Mouse (Mus musculus): ENCODE measurements around the gene Arcn1. TPM values are rescaled to one million over a fixed set of nuclear protein-coding genes. Genes with fewer than 3 reads are reported as not detected.
"Not testable (repeated sequence)": the region's sequence is repeated elsewhere in the genome, so short reads cannot be mapped to it uniquely, and the experiment has no call there.

Gene Arcn1
- polyA plus RNA-seq, 1 experiment from 2014 or later, result 154 TPM

GRCm38 (mm10) chr9:44792842-44793241, 25.2 kb upstream of the Arcn1 start:
- 80% methylated on average over 9 of the region's 9 CpGs for WGBS
- Histone ChIP-seq H3K27me3 (ENCODE audit: insufficient read depth, poor library complexity, severe bottlenecking) (peaks cover 13% of the 10 kb centered on the region), H3K4me3 (no peak overlapping the region), H3K27ac (no peak overlapping the region), H3K9me3 (no peaks in the 10 kb centered on the region), H3K36me3 (peaks cover 52% of the 10 kb centered on the region), H3K4me1 (replicated peaks) (no peaks in the 10 kb centered on the region)
- no peak for DNase-seq (ENCODE audit: low spot score)

GRCm38 (mm10) chr9:44772750-44773651, 5.4 kb upstream of the Arcn1 start:
- H3K27me3 ChIP-seq (ENCODE audit: insufficient read depth, poor library complexity, severe bottlenecking), result no peaks in the 10 kb centered on the region
- H3K4me3 ChIP-seq, result peak overlapping the region; percentile 72
- under 1% methylated on average over 41 of the region's 41 CpGs for WGBS
- H3K4me1 ChIP-seq (replicated peaks), result peaks cover 7% of the 10 kb centered on the region
- DNase-seq (ENCODE audit: low spot score), result peak; percentile 93
- peak overlapping the region; percentile 89 for H3K27ac ChIP-seq
- peaks cover 24% of the 10 kb centered on the region for H3K36me3 ChIP-seq
- H3K9me3 ChIP-seq, result no peaks in the 10 kb centered on the region

GRCm38 (mm10) chr9:44772392-44772749, 4.7 kb upstream of the Arcn1 start:
- DNase-seq (ENCODE audit: low spot score), result no peak
- Histone ChIP-seq H3K9me3 (no peaks in the 10 kb centered on the region), H3K36me3 (peaks cover 24% of the 10 kb centered on the region), H3K27ac (no peak overlapping the region), H3K27me3 (ENCODE audit: insufficient read depth, poor library complexity, severe bottlenecking) (no peaks in the 10 kb centered on the region), H3K4me1 (replicated peaks) (peaks cover 7% of the 10 kb centered on the region), H3K4me3 (peak overlapping the region; percentile 72)
- WGBS, result 22% methylated on average over 5 of the region's 5 CpGs

GRCm38 (mm10) chr9:44771376-44771775, 3.7 kb upstream of the Arcn1 start:
- peaks cover 13% of the 10 kb centered on the region for H3K4me1 ChIP-seq (replicated peaks)
- DNase-seq (ENCODE audit: low spot score), result no peak
- no peaks in the 10 kb centered on the region for H3K9me3 ChIP-seq
- H3K27me3 ChIP-seq (ENCODE audit: insufficient read depth, poor library complexity, severe bottlenecking), result no peaks in the 10 kb centered on the region
- H3K27ac ChIP-seq, result no peak overlapping the region
- peaks cover 20% of the 10 kb centered on the region for H3K36me3 ChIP-seq
- no peak overlapping the region for H3K4me3 ChIP-seq
- 93% methylated on average over 5 of the region's 5 CpGs for WGBS

DNA sequence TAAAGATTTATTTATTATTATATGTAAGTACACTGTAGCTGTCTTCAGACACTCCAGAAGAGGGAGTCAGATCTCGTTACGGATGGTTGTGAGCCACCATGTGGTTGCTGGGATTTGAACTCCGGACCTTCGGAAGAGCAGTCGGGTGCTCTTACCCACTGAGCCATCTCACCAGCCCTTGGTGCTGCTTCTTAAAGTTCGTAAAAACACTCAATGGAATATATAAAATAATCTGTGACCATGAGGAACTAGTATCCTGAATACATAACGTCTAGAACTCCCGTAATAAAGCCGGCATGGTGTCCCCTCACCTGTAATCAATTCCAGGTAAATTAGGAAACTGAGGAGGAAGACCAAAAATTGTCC, 367 bp upstream of the Arcn1 start:
- not testable (repeated sequence) for H3K27me3 ChIP-seq (ENCODE audit: insufficient read depth, poor library complexity, severe bottlenecking); H3K9me3 ChIP-seq; H3K36me3 ChIP-seq; DNase-seq (ENCODE audit: low spot score)
- Histone ChIP-seq H3K27ac (peak overlapping the region; percentile 97; the same call in 1 of the 2 replicates), H3K4me3 (peak overlapping the region; percentile 100), H3K4me1 (replicated peaks) (peaks cover 22% of the 10 kb centered on the region)
- WGBS, result 37% methylated on average over 9 of the region's 9 CpGs

DNA sequence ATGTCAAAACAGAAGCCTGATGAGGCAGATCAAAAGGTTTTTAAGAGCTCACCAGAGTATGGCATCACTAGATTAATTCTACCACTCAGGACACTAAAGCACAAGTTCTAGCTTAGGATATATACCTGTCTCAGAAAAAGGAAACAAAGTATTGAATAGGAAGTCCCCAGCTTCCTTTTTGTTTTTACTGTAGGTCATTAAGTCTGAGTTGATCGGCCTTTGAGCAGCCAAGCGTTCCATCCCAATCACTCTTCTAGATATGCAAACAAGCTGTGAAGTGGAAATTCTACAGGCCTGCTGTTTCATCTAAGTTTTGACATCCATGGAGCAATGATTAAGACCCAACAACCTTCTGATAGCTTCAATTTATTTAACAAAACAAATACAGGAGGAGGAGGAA, 6.8 kb downstream of the Arcn1 start:
- 85% methylated on average over 2 of the region's 2 CpGs for WGBS
- Histone ChIP-seq H3K4me1 (replicated peaks) (peaks cover 11% of the 10 kb centered on the region), H3K4me3 (no peak overlapping the region), H3K9me3 (no peaks in the 10 kb centered on the region), H3K27me3 (ENCODE audit: insufficient read depth, poor library complexity, severe bottlenecking) (no peaks in the 10 kb centered on the region), H3K36me3 (peaks cover 53% of the 10 kb centered on the region), H3K27ac (no peak overlapping the region)
- no peak for DNase-seq (ENCODE audit: low spot score)

GRCm38 (mm10) chr9:44748473-44748872, 19.2 kb downstream of the Arcn1 start:
- Histone ChIP-seq H3K4me1 (replicated peaks) (no peaks in the 10 kb centered on the region), H3K4me3 (no peak overlapping the region), H3K27me3 (ENCODE audit: insufficient read depth, poor library complexity, severe bottlenecking) (no peaks in the 10 kb centered on the region), H3K9me3 (no peaks in the 10 kb centered on the region), H3K27ac (no peak overlapping the region), H3K36me3 (peaks cover 100% of the 10 kb centered on the region)
- WGBS, result 86% methylated on average over 7 of the region's 7 CpGs
- DNase-seq (ENCODE audit: low spot score), result no peak

DNA sequence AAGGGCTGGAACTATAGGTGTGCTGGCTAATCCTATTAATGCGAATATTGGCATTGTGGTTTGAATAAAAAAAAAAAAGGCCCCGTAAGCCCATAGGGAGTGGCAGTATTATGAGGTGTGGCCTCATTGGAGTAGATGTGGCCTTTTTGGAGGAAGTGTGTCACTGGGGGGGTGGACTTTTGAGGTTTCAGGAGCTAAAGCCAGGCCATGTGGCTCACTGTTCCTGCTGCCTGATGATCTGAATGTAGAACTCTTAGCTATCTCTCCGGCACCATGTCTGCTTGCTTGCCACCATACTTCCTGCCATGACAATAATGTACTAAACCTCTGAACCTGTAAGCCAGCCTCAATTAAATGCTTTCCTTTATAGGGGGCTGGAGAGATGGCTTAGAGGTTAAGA, 20.3 kb downstream of the Arcn1 start:
- peaks cover 100% of the 10 kb centered on the region for H3K36me3 ChIP-seq

DNA sequence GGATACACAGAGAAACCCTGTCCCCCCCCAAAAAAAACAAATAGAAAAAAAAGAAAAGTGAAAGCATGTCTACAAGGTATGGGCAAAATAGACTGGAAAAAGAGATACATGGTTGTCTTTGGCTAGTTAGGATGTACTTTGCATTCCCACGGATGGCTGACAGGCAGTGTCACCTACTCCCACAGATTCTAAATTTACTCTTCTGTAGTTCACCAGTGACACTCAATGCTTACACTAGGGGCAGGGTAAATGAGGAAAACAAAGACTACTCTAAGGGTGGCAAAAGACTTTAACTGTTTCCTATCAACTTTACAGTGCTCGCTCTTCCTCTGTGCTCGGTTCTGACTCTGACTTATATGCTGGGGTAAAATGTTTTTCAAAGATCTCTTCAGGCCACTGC, 21.0 kb downstream of the Arcn1 start:
- H3K27ac ChIP-seq, result no peak overlapping the region
- no peaks in the 10 kb centered on the region for H3K4me1 ChIP-seq (replicated peaks)
- peaks cover 100% of the 10 kb centered on the region for H3K36me3 ChIP-seq
- H3K9me3 ChIP-seq, result no peaks in the 10 kb centered on the region
- no peak overlapping the region for H3K4me3 ChIP-seq
- no peak for DNase-seq (ENCODE audit: low spot score)
- 93% methylated on average over 3 of the region's 3 CpGs for WGBS
- H3K27me3 ChIP-seq (ENCODE audit: insufficient read depth, poor library complexity, severe bottlenecking), result no peaks in the 10 kb centered on the region

More for the DNA sequence above, 20.3 kb downstream of the Arcn1 start:
- H3K4me3 ChIP-seq, result no peak overlapping the region
- H3K27me3 ChIP-seq (ENCODE audit: insufficient read depth, poor library complexity, severe bottlenecking), result no peaks in the 10 kb centered on the region
- no peaks in the 10 kb centered on the region for H3K4me1 ChIP-seq (replicated peaks)
- WGBS, result 95% methylated on average over 3 of the region's 3 CpGs
- DNase-seq (ENCODE audit: low spot score), result no peak
- H3K9me3 ChIP-seq, result no peaks in the 10 kb centered on the region
- no peak overlapping the region for H3K27ac ChIP-seq

DNA sequence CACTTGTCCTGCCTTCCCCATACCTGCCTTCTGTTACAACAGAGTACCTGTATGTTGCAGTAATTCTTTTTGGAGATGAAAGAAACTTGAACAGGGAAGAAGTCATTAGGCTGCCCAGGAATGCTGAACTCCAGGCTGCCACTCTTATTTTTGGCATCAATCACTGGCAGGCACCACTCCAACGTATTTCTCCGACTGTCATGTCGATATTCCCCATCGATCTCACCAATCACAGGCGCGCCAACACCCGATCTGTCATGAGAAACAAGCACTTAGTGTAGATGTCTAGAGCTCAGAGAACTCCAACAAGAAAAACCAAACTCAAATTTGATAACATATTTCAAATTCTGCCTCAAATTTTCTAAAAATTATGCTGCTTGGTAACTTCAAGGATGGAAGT, 22.3 kb downstream of the Arcn1 start:
- H3K4me1 ChIP-seq (replicated peaks), result no peaks in the 10 kb centered on the region
- no peak overlapping the region for H3K27ac ChIP-seq
- WGBS, result 97% methylated on average over 7 of the region's 7 CpGs
- no peak for DNase-seq (ENCODE audit: low spot score)
- peaks cover 99% of the 10 kb centered on the region for H3K36me3 ChIP-seq
- no peak overlapping the region for H3K4me3 ChIP-seq
- H3K9me3 ChIP-seq, result no peaks in the 10 kb centered on the region
- H3K27me3 ChIP-seq (ENCODE audit: insufficient read depth, poor library complexity, severe bottlenecking), result no peaks in the 10 kb centered on the region

- Histone ChIP-seq H3K36me3 (peaks cover 52% of the 10 kb centered on the region), H3K9me3 (no peaks in the 10 kb centered on the region), H3K4me1 (replicated peaks) (peaks cover 15% of the 10 kb centered on the region), H3K27me3 (ENCODE audit: insufficient read depth, poor library complexity, severe bottlenecking) (peaks cover 8% of the 10 kb centered on the region; the same call in 1 of the 2 replicates), H3K27ac (no peak overlapping the region), H3K4me3 (no peak overlapping the region)
- WGBS, result 87% methylated on average over 1 of the region's 1 CpGs
- DNase-seq (ENCODE audit: low spot score), result no peak
These were observed 26.9 kb downstream of the Arcn1 start for GRCm38 (mm10) chr9:44740663-44741192.

DNA sequence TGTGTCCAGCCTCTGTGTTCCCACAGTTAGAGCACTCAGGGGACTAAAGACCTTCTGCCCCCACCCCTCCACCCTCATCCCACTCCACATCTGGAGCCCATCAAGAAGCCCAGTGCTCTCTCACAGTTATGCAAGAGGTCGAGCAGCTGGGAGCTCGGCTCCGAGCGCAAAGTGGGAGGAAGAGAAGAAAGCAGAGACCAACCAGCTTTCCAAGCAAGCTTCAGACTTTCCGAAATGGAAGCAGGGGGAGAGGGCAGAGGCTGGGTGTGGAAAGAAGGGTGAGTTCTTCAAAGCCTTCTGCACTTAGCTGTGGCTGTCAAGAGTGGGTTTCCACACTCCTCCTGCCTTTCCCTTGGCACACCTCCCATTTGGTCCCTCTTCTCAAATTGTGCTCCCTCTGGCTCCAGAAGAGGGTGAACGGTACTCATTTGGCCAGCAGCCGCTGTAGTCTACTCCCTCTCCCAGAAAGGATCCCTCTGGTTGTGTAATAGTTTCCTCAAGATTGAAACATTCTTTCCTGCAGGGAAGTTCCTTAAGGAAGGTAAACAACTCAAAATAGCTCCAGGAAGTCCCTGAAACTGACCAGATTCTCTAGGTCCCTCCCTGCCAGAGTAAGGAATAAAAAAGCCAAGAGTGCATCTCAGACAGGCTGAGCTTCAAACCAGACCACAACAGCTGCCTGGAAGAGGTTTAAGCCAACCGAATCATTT, 30.2 kb downstream of the Arcn1 start:
- H3K4me3 ChIP-seq, result no peak overlapping the region
- WGBS, result 41% methylated on average over 8 of the region's 8 CpGs
- H3K4me1 ChIP-seq (replicated peaks), result peaks cover 48% of the 10 kb centered on the region
- no peaks in the 10 kb centered on the region for H3K9me3 ChIP-seq
- peaks cover 19% of the 10 kb centered on the region for H3K36me3 ChIP-seq
- no peak for DNase-seq (ENCODE audit: low spot score)
- H3K27ac ChIP-seq, result peak overlapping the region; percentile 18; the same call in 1 of the 2 replicates
- peaks cover 26% of the 10 kb centered on the region for H3K27me3 ChIP-seq (ENCODE audit: insufficient read depth, poor library complexity, severe bottlenecking)

- no peak for DNase-seq (ENCODE audit: low spot score)
- H3K4me1 ChIP-seq (replicated peaks), result peaks cover 52% of the 10 kb centered on the region
- no peaks in the 10 kb centered on the region for H3K9me3 ChIP-seq
- H3K27ac ChIP-seq, result no peak overlapping the region
- H3K36me3 ChIP-seq, result peaks cover 8% of the 10 kb centered on the region
- H3K4me3 ChIP-seq, result no peak overlapping the region
- 62% methylated on average over 2 of the region's 2 CpGs for WGBS
- H3K27me3 ChIP-seq (ENCODE audit: insufficient read depth, poor library complexity, severe bottlenecking), result peaks cover 31% of the 10 kb centered on the region
These were observed 31.3 kb downstream of the Arcn1 start for GRCm38 (mm10) chr9:44736301-44736700.

Measured in hindbrain, embryonic 10.5 days (tissue).